Mouse (Mus musculus) neutrophil, adult 5-6 weeks (primary cell): Measurements from ENCODE around the gene Jaml. TPM values are rescaled to one million over a fixed set of nuclear protein-coding genes. Genes with fewer than 3 reads are reported as not detected.
"Not testable (repeated sequence)": the region's sequence is repeated elsewhere in the genome, so short reads cannot be mapped to it uniquely, and the experiment has no call there.

Source experiments
- ATAC-seq: fragments of 151-379, 151-347 bp; 2 replicates; pipeline ENCODE4 v1.8.0; 2017; ENCODE audit warnings: mild to moderate bottlenecking, moderate TSS enrichment; ENCODE audit not compliant: insufficient number of reproducible peaks, poor library complexity, low FRiP score, severe bottlenecking; ENCODE audit errors: extremely low read depth
- total RNA-seq: library from RNA; stranded (forward); fragments of 200-1000 nt; gene quantifications from 2 replicates; pipeline ENCODE4 v1.2.3, GENCODE M21; 2017

The Jaml gene
- total RNA-seq: 282 and 323 TPM in 2 replicates

DNA sequence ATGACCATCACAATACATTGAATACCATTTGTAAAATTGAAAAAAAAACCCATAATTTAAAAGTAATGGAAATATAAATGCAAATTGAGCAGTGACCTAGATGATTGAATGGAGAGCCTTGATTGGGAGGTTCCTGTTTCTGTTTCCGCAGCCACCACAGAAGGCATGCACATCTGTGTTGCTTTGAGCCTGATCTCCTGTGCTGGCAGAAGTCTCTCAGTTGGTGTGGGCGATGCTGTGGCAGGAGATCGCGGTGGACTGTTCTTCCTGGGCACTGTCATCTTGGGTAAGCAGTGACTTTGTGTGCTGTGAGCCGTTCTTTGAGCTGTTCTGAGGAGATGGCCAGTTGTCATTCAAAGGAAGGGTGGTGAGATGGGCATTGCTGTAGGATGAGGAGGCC, at the start of gene Jaml:
TSS of gene Jaml (plus strand) at position 173 of the 400 bp plus-strand sequence.
- ATAC-seq: peak; percentile 80

DNA sequence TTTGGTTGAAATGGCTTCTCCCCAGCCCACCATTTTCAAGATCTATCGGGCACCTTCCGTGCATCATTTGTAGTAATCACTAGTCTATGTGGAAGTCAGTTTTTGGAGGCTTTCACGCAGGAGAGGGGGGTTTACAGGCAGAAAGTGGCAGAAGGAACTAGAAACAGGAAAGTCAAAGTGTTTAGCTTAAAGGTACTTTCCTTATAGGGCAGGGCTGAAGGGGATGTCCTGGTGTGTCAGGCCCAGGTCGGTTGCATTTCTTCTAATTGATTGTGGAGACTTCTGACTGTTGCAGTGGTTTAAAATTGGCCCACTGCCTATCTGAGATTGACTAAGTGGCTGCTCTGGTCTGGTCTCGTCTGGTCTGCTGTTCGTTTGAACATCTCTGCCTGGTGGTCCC, 48.6 kb upstream of the Jaml start:
- peak; percentile 44; the same call in 1 of the 2 replicates for ATAC-seq

DNA sequence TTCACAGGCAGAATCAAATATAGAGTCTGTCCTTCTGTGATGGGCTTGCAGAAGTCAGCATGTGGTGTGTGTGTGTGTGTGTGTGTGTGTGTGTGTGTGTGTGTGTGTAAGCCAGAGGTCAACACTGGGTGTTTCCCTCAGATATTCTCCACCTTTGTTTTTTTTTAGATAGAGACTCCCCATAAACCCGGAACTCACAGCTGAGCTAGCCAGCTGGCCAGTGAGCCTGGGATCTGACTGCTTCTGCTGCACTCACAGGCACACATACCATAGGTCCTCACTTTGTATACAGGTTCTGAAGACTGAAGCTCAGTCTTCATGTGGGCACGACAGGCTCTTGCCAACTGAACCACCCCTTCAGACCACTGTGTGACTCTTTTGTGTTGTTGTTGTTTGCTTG, 46.7 kb upstream of the Jaml start:
- no peak for ATAC-seq

DNA sequence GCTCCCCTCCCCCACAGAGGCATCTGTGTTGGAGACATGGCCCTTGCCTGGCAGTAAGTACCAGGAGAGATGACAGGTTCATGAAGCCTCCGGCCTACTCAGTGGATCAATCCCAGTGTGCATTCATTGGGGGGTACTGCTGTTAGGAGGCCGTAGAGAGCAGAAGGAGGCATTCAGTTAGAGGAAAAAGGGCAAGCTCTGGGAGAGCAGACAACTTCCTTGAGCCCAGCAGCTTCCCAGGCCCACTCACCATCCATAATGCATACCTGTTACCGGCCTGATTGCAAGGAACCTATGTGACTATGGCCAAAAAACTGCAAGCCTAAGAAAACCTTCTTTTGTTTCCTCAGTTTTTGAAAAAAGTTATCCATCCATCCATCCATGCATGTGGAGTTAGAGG, 44.5 kb upstream of the Jaml start:
- ATAC-seq: no peak

DNA sequence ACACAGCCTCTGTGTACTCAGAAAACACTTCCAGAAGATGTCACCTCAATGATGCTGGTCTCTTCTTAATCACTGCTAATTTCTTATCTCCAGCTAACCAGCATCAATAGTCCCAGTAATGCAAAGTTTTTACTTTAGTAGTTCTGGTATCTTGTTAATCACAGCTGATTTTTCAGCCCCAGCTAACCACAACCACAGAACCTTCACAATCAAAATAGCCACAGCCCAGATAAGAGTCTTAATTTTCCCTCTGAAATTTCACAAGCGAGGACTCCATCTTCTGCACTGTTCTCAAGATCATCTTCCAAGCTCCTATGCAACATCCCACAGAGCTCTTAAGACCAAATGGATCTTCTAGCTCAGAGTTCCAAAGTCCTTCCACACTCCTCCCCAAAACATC, 41.2 kb upstream of the Jaml start:
- not testable (repeated sequence) for ATAC-seq

DNA sequence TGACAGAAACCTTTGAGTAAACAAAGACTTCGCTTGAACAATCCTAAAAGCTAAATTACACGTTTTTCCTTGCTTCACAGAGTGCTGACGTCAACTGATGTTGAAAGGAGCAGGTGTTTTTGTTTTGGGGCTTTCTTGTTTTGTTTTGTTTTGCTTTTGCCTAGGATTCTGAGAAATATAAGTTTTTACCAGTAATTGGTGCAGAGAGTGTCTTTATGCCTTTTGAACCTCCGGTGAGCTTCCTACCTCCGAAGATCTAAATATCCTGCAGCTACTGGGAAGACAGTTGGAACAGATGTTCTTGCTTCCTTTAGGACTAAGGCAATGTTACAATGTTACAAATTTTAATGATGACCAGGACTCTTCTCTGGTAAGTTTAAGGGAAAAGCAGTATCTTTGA, 39.5 kb upstream of the Jaml start, which contains the start of gene Mpzl2:
TSS of gene Mpzl2 (plus strand) at position 301 of the 400 bp plus-strand sequence.
- ATAC-seq: no peak

DNA sequence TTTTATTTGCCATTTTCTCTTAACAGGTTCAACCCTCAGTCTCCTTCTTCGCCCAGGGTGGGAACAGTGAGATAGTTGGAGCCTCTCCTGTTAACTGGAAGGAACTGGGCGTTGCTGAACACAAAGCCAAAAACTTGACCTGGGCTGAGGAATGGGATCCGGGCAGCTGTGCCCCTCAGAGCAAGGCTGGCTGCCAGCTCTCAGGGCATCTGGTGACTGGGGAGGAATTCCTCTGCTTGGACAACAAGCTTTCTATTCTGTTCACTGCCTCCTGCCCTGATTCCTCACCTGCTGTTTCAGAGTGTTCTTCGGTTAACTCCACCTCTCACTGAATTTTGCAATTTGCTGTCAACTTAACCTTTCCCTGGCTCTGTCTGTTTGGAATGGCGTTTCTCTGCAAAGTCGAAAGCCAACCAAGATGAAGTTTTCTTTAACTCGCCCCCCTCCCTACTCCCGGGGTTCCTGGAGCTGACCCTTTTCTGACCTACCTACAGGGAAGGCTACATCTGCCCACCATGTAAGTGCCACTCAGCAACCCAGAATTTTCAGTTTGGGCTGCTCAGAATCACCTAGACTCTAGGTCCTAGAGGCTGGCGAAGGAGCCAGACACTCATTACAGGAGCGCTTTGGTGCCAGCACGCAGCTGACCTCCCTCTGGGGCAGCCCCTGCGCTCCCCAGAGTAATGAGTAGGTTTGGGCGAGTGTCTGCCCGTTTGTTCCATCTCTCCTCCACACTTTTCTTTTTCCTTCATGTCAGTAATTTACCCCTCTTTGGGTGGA, 38.7 kb upstream of the Jaml start:
- ATAC-seq: no peak

DNA sequence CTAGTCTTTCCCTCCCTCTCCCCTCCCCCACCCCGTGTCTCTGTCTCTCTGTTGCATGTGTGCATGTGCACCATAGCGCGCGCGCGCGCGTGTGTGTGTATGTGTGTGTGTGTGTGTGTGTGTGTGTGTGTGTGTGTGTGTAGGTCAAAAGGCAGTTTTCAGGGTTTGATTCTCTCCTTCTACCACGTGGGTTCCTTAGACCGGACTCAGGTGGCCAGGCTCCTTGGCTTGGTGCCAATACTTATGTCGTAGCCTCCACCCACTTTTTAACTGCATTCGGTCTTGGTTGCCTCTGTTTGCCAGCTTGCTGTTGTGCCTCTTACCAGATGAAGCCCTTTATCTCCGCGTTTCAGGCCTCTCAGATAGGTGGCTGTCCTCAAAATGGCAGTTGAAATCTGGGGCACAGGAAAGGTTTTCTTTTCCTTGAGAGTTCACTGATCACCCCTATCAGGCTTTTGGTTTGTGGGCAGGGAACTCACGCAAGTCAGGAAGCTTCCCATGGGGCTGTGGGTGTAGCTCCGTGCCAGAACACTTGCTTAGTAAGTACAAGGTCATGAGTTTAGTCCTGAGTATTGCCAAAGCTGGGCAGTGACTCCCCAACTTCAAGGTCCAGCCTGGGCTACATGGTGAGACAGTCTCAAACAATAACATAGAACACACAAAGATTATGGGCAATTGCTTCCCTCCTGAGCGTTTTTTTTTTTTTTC, 37.7 kb upstream of the Jaml start:
- ATAC-seq: no peak

DNA sequence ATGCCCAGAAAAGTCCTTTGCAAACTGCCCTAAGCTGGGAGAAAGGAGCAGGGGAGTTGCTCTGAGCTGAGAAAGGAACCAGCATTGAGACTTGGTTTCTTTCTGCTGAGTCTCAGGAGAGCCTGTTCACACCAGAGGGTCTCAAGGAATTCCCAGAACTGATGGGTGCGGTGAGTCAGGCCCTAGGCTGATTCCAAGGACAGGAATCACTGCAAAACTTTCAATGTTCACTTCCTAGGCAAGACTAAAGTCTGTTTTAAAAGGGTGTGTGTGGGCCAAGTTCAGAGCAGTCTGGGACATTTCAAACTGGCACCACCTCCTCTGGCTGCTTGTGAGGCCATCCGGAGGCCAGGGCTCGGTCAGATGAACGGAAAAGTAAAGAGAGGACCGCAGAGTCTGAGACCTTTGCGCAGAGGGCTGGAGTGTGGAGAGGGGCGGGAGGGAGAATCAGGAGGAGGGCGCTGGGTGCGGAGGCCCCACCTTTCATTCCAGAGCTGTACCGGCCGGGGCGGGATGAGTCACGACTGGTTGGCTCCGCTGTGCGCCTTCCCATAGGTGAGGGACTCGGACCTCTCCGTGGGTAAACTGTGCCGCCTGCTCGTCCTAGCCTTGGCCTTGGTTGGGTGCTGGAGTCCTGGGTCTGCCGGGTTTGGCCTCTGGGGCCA, 36.8 kb upstream of the Jaml start:
- ATAC-seq: peak; percentile 29; the same call in 1 of the 2 replicates

DNA sequence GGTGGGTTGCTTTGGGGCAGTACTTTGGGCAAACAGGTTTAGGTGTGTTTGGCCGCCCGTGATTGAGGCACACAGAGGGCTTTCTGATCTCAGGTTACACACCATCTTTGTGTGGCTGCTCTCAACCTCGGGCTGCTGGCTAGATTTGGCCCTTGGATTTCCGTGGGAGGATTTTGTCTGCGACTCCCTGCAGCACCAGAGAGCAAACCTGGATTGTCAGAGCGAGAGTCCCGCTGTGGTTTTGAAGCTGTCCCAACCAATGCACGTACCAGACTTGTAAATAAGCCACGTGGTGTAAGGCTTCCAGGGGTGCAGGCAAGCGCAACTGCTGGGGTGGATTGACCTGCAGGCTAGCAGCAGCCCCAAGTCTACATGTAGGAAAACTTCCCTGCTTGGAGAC, 36.0 kb upstream of the Jaml start:
- no peak for ATAC-seq

DNA sequence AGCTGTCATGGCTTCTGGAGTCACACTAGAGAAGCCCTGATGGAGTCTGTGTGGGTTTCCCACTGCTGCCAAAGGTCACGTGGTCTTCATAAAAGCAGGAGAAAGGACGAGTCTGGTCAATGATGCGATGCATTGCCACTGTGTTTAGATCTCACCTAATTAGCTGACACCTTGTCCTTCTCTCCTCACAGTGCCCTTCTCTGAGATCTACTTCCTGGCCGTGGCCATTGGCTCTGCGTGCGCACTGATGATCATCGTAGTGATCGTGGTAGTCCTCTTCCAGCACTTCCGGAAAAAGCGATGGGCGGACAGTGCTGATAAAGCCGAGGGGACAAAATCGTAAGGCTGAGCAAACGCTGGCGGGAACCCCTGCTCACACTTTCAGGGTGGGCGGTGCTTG, 32.0 kb upstream of the Jaml start:
- ATAC-seq: no peak

DNA sequence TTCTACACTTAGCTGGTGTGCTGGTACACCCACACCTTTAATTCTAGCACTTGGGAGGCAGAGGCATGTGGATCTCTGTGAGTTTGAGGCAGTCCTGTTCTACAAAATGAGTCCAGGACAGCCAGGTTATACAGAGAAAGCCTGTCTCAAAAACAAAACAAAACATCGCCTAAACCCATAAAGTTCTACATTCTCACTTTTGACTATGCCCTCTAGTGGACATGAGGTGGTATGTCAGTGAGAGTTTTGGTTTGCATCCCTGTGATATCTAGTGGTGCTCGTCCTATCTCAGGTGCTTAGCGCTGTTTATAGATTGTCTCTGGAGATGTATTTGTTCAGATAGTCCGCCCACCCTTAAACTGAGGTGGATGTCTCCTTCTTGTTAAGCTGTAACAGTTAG, 30.5 kb upstream of the Jaml start:
- peak; percentile 82 for ATAC-seq

DNA sequence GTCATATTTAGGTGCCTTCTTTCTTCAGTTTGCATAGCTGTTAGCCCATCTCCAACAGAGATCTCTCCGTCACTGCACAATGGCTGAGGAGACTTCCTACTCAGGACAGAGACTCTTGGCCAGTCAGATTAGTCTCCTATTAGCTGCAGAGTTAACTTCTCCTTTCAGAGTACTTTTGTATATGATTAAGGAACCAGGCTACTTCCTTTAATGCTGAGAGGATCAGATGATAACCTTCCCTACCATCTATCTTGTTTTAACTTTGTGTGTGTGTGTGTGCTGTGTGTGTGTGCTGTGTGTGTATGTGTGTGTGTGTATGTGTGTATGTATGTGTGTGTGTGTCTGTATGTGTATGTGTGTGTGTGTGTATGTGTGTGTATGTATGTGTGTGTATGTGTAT, 29.3 kb upstream of the Jaml start:
- ATAC-seq: peak; percentile 72

DNA sequence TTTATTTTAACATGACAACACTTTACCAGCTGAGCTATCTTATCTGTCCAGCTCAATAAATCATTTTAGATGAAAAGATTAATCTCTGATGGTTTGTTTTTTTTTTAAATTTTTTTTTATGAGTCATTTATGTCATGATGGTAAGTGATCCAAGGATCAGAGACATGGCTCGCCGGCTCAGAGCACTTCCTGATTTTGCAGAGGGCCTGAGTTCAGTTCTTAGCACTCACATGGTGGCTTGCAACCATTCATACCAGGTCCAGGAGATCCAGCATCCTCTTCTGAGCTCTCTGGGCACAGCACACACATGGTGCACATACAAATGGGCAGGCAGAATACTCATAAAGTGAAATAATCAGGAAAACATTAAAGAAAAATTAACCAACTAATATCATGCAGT, 28.7 kb upstream of the Jaml start:
- no peak for ATAC-seq

DNA sequence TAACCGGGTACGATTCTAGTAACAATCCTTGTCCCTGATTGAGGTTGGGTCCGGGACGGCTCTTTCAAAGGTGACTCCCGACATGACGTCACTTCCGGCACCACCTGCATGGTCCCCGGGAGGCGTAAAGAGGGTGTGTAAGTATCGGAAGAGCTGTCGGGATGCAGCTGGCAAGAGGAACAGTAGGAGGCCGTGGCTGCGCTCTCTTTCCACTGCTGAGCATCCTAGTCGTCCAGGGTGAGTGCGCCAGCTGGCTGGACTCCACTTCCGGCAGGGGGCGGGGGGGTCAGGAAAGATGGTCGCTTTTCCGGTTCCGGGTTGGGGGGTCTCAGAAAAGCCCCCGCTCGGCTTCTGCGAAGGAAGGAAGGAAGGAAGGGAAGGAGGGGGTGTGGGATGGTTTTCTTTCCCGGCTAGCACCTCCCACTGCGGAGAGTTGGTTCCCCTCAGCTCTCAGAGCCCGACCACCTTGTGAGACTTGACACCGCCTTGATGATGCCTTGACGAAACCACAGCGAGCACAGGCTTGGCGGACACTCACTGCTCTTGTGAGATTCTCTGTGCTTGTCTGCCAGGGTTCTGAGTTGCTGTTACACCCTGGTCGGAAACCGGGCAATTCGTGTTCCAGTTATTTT, 23.8 kb upstream of the Jaml start, which contains the start of gene Mpzl3:
TSS of gene Mpzl3 (plus strand) at position 105 of the 632 bp plus-strand sequence.
- ATAC-seq: peak; percentile 69

DNA sequence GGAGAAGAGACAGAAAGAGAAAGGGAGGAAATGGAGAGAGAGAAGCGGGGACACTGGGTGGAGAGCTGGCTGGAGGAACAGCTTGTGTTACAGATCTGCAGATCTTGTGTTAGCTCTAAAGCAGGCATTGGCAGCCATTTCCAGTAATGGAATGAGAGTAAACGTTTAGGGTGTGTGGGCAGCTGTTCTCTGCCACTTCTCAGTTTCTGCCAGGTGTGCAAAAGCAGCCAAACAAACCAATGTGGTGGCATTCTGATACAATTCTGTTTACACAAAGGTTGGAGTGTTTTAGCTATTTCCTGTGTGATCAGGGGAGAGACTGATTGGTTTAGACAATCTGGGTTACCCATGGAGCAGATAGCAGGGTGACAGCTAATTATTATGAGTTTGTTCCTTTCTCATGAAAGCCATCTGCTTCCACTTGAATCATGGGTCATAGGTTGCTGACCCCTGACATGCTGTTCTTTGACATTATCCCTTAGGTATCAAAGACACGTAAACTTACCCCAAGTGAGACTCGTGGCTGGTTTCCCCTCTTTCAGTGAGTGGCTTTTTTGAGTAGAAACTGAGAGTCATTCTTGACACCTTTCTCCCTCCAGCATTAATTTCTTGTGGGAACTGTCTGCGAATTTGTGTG, 20.6 kb upstream of the Jaml start:
- ATAC-seq: no peak

DNA sequence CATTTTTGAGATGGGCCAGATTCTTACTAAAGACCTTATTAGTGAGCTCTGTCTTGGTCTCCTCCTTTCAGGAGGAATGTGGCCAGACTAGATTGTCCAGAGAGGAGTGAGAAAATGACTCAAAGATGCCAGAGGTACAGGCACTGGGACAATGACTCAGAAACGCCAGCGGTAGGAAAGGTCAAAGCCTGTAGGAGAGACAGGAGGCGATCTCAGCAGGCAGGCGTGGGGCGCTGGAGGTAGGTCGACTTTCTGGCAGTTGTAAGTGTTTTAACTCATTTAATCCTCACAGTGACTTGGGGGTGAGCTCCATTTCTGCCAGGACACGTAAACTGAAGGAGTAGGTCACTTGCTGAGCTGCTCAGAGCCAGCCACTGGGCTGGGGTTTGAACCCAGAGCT, 18.8 kb upstream of the Jaml start:
- no peak for ATAC-seq

DNA sequence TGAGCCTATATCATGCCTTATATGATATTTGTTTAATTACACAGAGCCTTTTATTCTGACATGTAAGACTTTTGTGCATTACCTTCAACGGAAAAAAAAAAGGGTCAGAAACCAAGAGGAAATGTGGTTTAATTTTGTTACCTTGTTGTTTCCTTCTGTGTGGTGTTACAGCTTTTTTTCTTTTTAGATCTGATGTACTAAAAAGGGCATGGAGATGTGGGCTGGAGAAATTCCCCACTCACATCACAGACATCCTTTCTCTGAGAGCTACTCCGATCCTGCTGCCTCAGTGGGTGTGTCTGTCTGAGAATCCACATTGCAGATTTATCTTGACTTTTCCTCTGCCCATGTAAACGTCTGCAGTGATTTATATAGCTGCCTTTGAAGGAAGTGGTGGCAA, 16.3 kb upstream of the Jaml start:
- ATAC-seq: no peak

DNA sequence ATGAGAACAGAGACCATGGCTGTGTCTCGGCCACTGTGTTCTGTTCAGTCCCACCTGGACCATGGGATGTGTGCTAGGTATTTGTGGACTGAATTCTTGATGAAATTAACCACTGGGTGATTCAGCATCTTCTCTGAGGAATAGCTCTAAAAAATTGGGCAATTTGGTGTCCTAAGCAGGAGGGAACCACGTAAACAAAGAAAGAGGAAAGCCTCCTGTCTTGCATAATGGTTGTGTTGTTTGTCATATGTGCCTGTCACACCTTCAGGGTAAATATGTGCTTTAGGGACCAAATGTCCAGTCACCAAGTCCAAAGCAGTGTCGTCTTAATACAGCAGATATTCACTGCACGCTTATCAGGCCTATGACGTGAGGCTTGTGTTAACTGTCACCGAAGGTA, 14.6 kb upstream of the Jaml start:
- peak; percentile 83 for ATAC-seq
